Mouse (Mus musculus): ENCODE results near the gene Ccnjl.

Gene Ccnjl

DNA sequence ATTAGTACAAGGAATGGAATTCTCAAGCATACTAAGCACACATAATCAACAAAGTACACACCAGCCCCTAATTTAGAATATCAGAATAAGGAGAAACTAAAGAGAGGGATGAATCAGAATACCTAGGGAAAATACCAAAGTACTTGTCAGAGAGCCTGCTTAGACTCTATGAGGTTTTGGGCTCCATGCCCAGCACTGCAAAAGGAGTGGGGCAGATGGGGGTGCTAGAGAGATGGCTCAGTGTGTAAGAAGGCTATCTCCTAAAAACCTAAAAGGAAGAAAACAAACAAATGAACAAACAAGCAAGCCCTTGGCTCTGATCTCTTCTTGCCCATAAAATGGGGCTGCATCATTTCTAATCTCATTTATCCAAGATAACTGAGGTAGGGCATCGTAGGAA, 95.8 kb downstream of the Ccnjl start:
- DNase-seq (ENCODE audit: low spot score in 2 of 2), result no peak

DNA sequence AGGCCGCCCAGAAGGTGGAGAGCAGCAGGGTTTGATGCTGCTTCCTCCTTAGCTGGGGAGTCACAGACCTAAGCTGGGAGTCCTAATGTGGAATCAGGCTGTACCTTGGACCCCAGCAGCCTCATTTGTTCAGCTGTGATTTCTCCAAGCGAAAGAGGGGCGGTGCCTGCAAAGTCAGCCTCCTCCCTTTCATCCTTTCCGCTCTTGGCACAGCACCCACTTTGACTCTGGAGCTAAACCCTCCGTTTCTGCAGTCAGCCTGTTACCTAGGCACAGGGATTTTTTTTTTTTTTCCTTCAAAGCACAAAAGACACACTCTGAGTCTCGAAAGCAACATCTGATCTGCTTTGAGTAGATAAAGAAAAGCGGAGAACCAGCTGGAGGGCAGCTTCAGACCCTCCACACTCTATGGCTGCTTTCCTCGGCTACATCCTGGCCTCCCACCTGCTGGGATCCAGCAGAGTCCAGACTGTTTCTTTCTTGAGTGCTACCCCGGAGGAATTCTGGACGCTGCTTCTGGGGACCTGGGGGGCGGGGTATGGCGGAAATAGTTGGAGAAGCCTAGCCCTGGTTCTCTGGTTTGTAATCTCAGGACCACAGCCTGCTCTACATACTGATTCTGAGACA, 97.8 kb downstream of the Ccnjl start:
- peak in 1 of 2 experiments; percentile 27 for DNase-seq (ENCODE audit: low spot score in 2 of 2)

DNA sequence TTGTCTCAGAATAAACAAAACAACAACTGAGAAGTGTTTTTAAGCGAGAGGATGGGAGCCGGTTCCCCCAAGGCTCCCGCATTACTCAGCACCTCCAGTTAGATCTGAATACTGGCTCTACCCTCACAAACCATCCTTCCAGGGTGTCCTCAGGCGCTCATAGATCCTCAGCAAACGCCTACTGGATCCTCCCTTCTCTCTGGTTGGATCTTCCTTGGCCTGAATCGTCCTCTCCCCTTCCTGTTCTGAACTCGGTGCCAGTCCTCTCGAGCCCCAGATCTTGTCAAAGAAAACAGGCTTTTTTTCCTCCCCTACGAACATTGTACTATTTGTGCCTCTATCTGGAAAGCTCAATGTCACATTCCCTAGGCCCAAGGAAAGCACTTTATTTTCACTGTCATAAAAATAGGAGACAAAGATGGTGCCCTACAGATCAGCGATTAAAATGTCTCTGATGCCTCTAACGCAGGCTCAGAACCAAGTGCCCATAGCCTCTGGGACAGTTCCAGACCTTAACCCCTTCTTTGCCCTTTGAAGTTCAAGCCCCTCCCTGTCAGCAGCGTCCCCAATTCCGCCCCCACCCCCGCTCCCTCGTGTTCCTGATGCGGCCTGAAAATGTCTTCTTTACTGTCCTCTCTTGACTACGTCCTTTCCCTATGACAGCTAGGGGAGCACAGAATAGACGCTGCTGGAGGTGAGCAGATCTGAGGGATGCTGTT, 98.5 kb downstream of the Ccnjl start:
- no peak for DNase-seq (ENCODE audit: low spot score in 2 of 2)

GRCm38 (mm10) chr11:43631645-43632044, 103.1 kb downstream of the Ccnjl start:
- no peak for DNase-seq (ENCODE audit: low spot score in 2 of 2)

DNA sequence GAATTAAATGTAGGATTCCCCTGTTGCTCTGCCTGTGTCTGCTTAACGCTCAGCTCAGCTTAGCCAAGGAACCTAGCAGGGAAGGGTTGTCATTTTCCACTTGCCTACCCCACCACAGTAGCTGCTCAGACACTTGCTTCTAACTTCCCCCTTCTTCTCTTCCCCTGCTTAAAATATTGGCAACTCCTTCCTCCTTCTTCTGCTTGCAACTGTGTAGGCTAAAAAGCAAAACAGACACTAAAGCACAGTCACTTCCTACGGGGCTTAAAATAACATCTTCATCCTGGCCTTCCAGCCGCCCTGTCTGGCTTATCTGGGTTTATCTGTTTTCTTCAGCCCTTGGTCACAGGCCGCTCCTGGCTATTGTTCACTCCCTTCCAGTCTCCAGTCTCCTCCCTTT, 104.0 kb downstream of the Ccnjl start:
- no peak for DNase-seq (ENCODE audit: low spot score in 2 of 2)

DNA sequence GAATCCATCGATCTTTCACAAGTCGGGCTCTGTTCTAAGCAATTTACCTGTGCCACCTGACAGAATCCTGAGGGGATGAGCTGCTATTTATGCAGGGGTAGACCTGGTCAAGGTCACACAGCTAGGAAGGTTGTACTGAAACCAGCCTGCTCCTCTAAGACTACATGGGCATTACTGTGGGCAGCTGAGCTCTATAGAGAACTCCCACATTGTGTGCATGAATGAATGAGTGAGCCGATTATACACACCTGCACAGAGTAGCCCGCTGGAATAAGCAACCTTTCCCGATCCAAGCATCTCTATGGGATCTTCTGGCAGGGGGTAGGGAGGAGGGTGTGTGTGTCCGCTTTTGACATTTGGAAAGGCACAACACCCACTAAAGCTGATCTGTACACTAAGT, 104.6 kb downstream of the Ccnjl start:
- DNase-seq (ENCODE audit: low spot score in 2 of 2), result no peak

DNA sequence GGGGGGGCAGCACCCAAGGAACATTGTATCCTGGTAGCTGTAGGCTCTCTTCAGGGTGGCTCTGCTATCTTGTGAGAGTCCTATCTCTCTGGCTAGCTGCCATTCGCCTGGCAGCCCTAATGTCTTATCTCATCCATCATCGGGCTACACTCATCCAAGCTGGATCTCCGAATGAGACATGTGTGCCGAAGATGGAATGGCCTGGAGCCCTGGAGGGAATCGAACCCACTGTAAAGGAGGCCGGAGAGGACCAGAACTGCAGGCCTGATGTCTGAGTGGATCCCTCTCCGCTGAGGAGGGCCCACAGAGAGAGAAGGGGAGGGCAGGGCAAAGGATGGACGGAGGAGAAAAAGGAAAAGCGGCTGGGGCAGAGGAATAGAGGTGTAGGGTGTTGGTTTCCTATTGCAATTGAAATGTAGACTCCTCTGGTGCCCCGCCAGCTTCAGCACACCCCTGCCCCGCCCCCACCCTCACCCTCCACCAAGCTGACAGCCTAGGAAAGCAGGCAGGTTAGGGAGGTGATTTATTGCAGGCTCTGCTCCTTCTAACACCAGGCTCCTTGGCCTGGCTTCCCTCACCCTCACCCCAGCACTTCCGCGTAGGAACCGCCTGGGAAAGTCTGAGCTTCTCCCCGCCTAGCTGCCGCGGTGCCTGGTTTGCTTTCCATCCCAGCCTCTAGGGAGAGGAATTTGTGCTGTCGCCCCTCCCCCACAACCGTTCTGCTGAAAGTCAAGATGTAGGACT, 105.2 kb downstream of the Ccnjl start:
- peak in 1 of 2 experiments; percentile 36 for DNase-seq (ENCODE audit: low spot score in 2 of 2)

All from urinary bladder, adult 18-20 months (tissue).